Mouse (Mus musculus): ENCODE data around the gene Uvrag. TPM values are rescaled to one million over a fixed set of nuclear protein-coding genes. Genes with fewer than 3 reads are reported as not detected.
"Not testable (repeated sequence)": the region's sequence is repeated elsewhere in the genome, so short reads cannot be mapped to it uniquely, and the experiment has no call there.

Gene Uvrag
- polyA plus RNA-seq, 2 experiments from 2014 or later, result 6.7 to 8.9 TPM

- ATAC-seq, result no peak
These were observed 172.8 kb downstream of the Uvrag start for GRCm38 (mm10) chr7:98968082-98968674.

GRCm38 (mm10) chr7:98967672-98968071 is 173.3 kb downstream of the Uvrag start:
- no peak for ATAC-seq

GRCm38 (mm10) chr7:98963581-98963980 is 177.4 kb downstream of the Uvrag start:
- not testable (repeated sequence) for ATAC-seq

GRCm38 (mm10) chr7:98962547-98963311 is 178.2 kb downstream of the Uvrag start:
- ATAC-seq, result peak; percentile 77

GRCm38 (mm10) chr7:98962074-98962473 is 178.9 kb downstream of the Uvrag start:
- no peak for ATAC-seq

GRCm38 (mm10) chr7:98960274-98960673 is 180.7 kb downstream of the Uvrag start:
- ATAC-seq, result no peak

- ATAC-seq, result no peak
These were observed 181.7 kb downstream of the Uvrag start for GRCm38 (mm10) chr7:98959246-98959645.

- ATAC-seq, result no peak
These were observed 182.8 kb downstream of the Uvrag start for GRCm38 (mm10) chr7:98958172-98958571.

GRCm38 (mm10) chr7:98957111-98957741 is 183.7 kb downstream of the Uvrag start:
- ATAC-seq, result no peak

GRCm38 (mm10) chr7:98956609-98957008 is 184.3 kb downstream of the Uvrag start:
- ATAC-seq, result no peak

- no peak for ATAC-seq
These were observed 187.3 kb downstream of the Uvrag start for GRCm38 (mm10) chr7:98953649-98954048.

- no peak for ATAC-seq
These were observed 196.0 kb downstream of the Uvrag start for GRCm38 (mm10) chr7:98944986-98945385.

GRCm38 (mm10) chr7:98943687-98944086 is 197.3 kb downstream of the Uvrag start:
- no peak for ATAC-seq

GRCm38 (mm10) chr7:98942746-98943145 is 198.2 kb downstream of the Uvrag start:
- no peak for ATAC-seq

GRCm38 (mm10) chr7:98939194-98939593 is 201.7 kb downstream of the Uvrag start:
- no peak for ATAC-seq

GRCm38 (mm10) chr7:98938621-98939020 is 202.3 kb downstream of the Uvrag start:
- ATAC-seq, result no peak

GRCm38 (mm10) chr7:98937079-98937813 is 203.7 kb downstream of the Uvrag start:
- ATAC-seq, result no peak

GRCm38 (mm10) chr7:98935757-98936156 is 205.2 kb downstream of the Uvrag start:
- no peak for ATAC-seq

- no peak for ATAC-seq
These were observed 205.7 kb downstream of the Uvrag start for GRCm38 (mm10) chr7:98935193-98935592.

- ATAC-seq, result no peak
These were observed 212.5 kb downstream of the Uvrag start for GRCm38 (mm10) chr7:98928336-98929025.

- ATAC-seq, result no peak
These were observed 213.9 kb downstream of the Uvrag start for GRCm38 (mm10) chr7:98926906-98927528.

- ATAC-seq, result no peak
These were observed 216.5 kb downstream of the Uvrag start for GRCm38 (mm10) chr7:98924380-98924869.
